Mouse (Mus musculus): ENCODE data around the gene Kcne1l. TPM values are rescaled to one million over a fixed set of nuclear protein-coding genes. Genes with fewer than 3 reads are reported as not detected.

Gene Kcne1l
- total RNA-seq, 2 experiments from 2014 or later: 0.31 TPM; not detected in 1

DNA sequence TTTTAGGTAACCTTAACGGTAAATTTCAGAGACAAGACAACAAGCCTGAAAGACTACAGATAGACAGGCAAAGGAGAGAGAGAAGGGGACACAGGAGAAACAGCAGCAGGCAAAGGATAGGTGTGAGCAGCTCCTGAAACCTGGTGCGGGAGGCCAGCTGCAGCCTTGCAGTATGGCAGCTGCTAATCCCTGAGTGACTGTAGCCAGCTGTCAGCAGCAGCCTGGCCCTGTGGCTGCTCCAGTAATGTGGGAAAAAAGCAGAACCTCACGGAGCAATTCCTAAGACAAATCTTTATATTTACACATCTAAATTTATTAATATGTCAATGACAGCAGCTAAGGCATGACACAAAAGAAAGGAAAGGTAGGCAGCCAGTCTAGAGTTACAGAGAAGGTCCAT, 29.5 kb downstream of the Kcne1l start:
- DNase-seq: no peak
- no peak for TF ChIP-seq CTCF (IDR thresholded peaks at IDR 0.05)
- no peak overlapping the region for H3K27ac ChIP-seq
- H3K4me3 ChIP-seq: no peak overlapping the region
- intact Hi-C loops (cut with DNase I): no loop called here

GRCm38 (mm10) chrX:142276031-142276430, 30.1 kb downstream of the Kcne1l start:
- no peak overlapping the region for H3K4me3 ChIP-seq
- H3K27ac ChIP-seq: no peak overlapping the region
- intact Hi-C loops (cut with DNase I): no loop called here
- TF ChIP-seq CTCF (IDR thresholded peaks at IDR 0.05): no peak
- DNase-seq: no peak

Other genes with a start within 250 kb of the Kcne1l start
- not detected for gene Gucy2f, start 109.4 kb downstream of the Kcne1l start, total RNA-seq (2021)
- 1 to 10 TPM; 2.3 to 4.1 TPM for gene Nxt2, start 79.5 kb downstream of the Kcne1l start, total RNA-seq (2021)
- gene Acsl4, start 84.2 kb upstream of the Kcne1l start, total RNA-seq (2021): 10 to 100 TPM; 16.7 to 23.3 TPM